Mouse (Mus musculus): ENCODE data around the gene Ptchd4.

The Ptchd4 gene

GRCm38 (mm10) chr17:42315669-42316611, at the start of gene Ptchd4:
Ptchd4 (plus strand) TSS chr17:42315947.
- DNase-seq (ENCODE audit: low spot score in 2 of 2) = peak; percentile 69

DNA sequence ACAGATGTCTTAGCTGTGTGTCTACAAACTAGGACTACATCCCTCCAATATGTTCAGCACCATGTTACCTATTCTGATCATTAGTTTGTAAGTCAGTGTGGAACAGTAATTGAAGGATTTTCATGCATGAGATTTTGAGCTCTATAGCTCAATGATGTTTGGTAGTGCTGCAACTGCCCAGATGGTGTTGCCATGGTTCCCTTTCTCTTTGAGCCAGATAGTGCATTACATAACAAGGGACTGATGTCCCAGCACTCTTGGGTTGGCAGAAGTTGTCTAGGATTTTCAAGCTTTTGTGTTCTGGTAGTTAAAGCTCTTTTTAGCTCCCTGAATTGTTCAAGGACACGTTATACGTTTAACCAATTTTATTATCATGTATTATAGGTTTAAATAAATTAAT, 38.9 kb upstream of the Ptchd4 start:
- DNase-seq (ENCODE audit: low spot score in 2 of 2) = no peak

- DNase-seq (ENCODE audit: low spot score in 2 of 2) = no peak
Observed at GRCm38 (mm10) chr17:42284391-42284790, 31.4 kb upstream of the Ptchd4 start.

GRCm38 (mm10) chr17:42286255-42286654, 29.5 kb upstream of the Ptchd4 start:
- peak in 1 of 2 experiments; percentile 24 for DNase-seq (ENCODE audit: low spot score in 2 of 2)

DNA sequence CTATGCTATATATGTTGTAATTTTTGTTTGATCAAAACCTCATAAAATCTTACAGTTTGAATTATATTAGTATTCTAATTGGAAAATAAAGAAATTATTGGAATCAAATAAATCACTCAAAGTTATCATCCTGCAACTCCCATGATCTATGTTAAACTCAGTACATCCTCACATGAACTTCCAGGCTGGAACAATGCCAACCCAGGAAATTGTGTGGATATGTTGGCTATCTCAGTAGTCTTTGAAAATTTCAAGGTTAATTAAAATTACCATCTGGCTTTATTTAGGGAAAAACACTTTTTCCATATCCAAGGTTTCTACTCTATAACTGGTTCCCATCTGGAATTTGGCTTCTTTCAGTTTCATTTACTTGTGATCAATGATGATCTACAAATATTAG, 25.4 kb upstream of the Ptchd4 start:
- no peak for DNase-seq (ENCODE audit: low spot score in 2 of 2)

DNA sequence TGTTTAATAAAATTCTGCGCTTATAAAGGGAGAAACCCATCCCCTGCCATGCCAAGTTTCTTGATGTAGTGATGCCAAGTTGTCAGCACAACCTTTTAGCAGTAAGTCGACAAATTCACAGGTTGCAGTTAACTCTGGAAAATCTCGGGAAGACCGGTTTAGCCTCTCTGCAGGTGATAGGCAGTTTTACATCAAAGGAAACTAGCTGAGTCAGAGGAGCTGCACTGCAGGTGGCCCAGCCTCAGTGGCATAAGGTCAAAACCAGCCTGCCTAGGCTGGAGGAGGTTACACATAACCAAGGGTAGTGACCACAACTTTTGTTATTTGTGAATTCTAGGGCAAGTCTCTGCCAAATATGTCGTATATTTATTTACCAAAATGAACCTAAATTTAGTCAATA, 24.0 kb upstream of the Ptchd4 start:
- DNase-seq (ENCODE audit: low spot score in 2 of 2) = no peak

GRCm38 (mm10) chr17:42297986-42298385, 17.8 kb upstream of the Ptchd4 start:
- peak in 1 of 2 experiments; percentile 27 for DNase-seq (ENCODE audit: low spot score in 2 of 2)

DNA sequence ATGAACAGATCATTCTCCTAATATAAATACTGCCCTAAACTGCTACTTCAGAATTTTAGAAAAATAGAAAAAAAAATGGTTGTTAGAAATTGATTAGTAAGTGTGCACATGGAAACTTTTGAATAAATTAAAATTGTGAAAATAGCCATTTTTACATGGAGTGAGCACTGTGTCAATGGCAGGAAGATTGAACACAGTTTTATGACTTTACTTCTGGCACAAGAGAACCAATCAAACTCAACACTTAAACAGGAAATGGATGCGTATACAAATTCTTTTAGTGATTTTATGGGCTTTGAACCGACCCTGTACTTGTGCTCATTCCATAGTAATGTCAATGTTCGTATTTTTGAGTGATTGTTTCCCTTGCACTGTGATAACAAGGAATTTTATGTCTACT, 16.1 kb upstream of the Ptchd4 start:
- no peak for DNase-seq (ENCODE audit: low spot score in 2 of 2)

- no peak for DNase-seq (ENCODE audit: low spot score in 2 of 2)
Observed at GRCm38 (mm10) chr17:42303062-42303577, 12.6 kb upstream of the Ptchd4 start.

DNA sequence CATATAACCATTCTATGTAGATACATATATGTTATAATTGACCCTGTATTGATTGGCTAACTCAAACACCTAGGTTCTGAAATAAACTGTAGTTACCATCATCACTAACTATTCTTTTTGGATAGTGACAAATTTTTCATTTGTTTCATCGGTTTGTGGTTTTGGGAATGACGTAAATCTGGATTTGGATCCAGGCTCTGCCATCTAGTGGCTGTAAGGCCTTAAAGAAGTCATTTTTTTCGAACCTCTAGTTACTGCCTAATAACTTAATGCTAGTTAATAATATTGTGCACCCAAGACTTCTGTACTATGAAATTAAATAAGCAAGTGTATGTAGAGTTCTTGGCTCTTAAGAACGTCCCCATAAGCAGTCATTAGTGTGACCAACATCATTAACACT, 11.5 kb upstream of the Ptchd4 start:
- no peak for DNase-seq (ENCODE audit: low spot score in 2 of 2)

DNA sequence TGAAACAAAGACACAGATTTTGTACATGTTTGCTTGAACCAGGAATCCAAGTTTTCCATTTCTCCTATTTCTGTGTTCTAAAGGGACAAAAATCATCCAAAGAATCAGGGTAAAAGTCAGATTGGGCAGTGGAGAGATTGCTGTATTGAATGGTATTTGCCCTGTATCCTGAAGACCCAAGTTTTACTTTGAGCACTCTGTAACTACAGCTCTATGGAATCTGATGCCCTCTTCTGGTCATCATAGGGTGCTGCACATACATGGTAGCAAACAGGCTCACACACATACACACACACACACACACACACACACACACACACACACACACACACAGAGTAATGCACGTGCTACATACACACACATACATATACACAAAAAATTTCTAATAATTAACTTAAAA, 8.7 kb upstream of the Ptchd4 start:
- no peak for DNase-seq (ENCODE audit: low spot score in 2 of 2)

DNA sequence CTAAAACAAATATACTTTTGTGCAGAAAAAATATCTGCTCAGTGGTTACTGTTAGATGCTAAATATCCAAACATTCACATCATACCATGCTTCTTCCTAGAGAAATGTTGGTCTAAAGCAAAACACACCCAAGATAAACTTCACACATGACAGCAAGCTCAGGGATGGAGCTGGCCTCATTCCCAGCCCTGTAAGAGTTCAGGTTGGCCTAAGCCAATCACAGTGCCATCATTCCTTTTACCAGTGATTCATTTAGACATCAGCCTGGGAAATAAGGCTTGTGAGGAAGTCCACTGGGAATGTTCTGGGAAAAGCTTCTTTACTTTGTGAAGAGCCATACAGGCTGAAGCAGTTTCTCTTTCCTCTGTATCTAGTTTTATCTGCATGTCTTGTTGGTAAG, 5.6 kb upstream of the Ptchd4 start:
- DNase-seq (ENCODE audit: low spot score in 2 of 2) = no peak

DNA sequence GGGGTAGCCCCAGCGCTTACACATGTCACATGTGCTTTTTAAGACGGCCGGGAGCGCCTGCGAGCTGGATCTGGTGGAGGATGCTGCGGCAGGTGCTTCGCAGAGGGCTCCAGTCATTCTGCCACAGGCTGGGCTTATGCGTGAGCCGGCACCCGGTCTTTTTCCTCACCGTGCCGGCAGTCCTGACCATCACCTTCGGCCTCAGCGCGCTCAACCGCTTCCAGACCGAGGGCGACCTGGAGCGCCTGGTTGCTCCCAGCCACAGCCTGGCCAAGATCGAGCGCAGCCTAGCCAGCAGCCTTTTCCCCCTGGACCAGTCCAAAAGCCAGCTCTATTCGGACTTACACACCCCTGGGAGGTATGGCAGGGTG, 850 bp downstream of the Ptchd4 start:
- peak; percentile 52 to 57 for DNase-seq (ENCODE audit: low spot score in 2 of 2)

DNA sequence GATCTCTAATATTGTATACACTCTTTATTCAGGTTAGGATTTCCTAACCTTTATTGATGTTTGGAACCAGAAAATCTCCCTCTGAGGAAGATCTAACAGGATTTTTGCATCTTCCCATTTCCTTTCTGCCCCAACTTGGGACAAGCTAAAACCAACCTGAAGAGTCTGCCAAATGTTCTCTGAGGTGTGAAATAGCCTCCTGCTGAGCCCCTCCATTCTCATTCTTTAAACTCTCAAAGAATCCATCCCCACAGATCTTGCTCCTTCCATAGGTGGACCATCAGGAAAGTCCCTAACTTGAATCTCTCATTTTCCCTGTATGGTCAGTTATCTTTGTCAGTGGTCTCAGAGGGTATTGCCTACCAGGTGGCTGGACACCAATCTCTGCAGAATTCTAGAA, 20.0 kb downstream of the Ptchd4 start:
- DNase-seq (ENCODE audit: low spot score in 2 of 2) = no peak

GRCm38 (mm10) chr17:42336571-42336970, 20.8 kb downstream of the Ptchd4 start:
- no peak for DNase-seq (ENCODE audit: low spot score in 2 of 2)

DNA sequence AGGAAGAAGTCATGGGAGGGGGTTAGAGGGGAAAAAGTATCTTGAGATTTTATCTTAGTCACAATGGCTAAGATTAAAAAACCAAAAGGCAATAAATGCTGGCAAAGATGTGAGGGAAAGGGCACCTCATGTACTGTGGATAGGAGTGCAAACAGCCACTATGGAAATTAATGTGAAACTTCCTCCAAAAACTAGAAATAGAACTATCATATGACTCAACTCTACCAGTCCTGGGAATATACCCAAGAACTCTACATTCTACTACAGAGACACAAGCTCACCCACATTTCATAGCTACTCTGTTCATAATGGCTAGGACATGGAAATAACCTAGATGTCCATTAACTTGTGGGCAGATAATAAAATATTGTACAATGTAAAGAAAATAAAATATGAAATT, 30.3 kb downstream of the Ptchd4 start:
- no peak for DNase-seq (ENCODE audit: low spot score in 2 of 2)

DNA sequence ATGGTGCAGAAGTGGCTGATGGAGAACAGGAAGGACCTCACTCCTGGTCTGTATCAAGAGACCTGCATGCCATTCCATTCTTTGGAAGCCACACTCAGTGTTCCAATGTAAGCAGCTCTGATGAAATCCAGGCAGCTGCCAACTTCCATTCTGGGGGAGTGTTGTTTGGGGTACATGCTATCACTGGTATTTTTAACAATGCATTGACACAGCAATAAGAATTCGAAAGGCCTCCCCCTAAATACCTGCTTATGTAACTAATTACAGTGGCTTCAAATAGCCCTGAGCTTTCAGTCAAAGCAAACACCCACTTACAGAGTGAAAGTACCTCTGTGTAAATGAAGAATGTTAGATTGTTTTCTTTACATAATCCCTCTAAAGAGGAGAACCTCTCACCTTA, 42.7 kb downstream of the Ptchd4 start:
- DNase-seq (ENCODE audit: low spot score in 2 of 2) = no peak

GRCm38 (mm10) chr17:42363085-42363710, 47.5 kb downstream of the Ptchd4 start:
- DNase-seq (ENCODE audit: low spot score in 2 of 2) = no peak

GRCm38 (mm10) chr17:42364716-42365115, 49.0 kb downstream of the Ptchd4 start:
- DNase-seq (ENCODE audit: low spot score in 2 of 2) = no peak

GRCm38 (mm10) chr17:42374881-42375280, 59.1 kb downstream of the Ptchd4 start:
- no peak for DNase-seq (ENCODE audit: low spot score in 2 of 2)

- no peak for DNase-seq (ENCODE audit: low spot score in 2 of 2)
Observed at GRCm38 (mm10) chr17:42393086-42393485, 77.3 kb downstream of the Ptchd4 start.

DNA sequence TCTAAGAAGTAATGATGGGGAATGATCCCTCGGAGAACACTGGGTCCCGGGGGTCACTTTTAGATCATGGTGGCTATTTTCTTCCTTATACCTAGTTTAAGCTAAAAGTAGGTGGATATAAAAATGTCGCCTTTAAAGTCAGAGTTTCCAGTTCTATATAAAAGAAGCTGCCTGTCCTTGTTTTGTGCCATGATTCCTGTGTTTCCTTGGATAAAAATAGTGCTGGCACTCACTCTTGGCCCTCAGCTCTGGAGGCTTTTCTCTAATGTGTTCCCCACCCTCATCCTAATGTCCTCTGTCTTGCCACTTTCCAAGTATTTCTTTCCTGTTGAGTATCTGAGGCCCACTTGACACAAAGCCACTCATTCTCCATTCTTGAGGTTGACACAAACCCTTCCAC, 79.6 kb downstream of the Ptchd4 start:
- no peak for DNase-seq (ENCODE audit: low spot score in 2 of 2)

DNA sequence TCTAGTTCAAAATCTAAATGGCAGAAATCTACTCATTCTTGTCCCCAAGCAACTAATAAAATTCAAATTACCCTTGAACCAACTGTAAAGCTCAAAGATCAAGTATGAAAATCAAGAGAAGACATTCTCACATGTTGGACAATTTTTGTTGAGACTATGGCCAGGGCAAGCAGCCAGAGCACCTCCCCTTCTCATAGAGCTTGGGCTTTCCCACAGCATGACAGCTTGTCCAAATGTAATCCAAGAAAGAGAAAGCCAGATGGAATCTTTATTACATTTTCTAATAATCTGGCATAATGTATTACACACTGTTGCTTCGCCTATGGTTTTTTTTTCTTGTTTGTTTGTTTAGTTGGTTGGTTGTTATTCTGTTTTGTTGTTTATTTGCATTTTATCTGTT, 102.7 kb downstream of the Ptchd4 start:
- DNase-seq (ENCODE audit: low spot score in 2 of 2) = no peak

Data from right cerebral cortex, postnatal 10 days (tissue).